Mouse (Mus musculus) kidney, embryonic 16.5 days (tissue): ENCODE data around the gene Spcs2. TPM values are rescaled to one million over a fixed set of nuclear protein-coding genes. Genes with fewer than 3 reads are reported as not detected.
A peak's percentile ranks its signal among the peaks of the same experiment; 100 is the strongest.
"Not testable (repeated sequence)": the region's sequence is repeated elsewhere in the genome, so short reads cannot be mapped to it uniquely, and the experiment has no call there.

ENCODE experiments used
- ATAC-seq: fragments of 200-750 bp; cut with Nextera tagmentation; 2 replicates; pipeline ENCODE4 v1.8.0; 2017; ENCODE audit warnings: moderate TSS enrichment; ENCODE audit not compliant: low FRiP score, low TSS enrichment
- H3K27ac ChIP-seq: fragments of 300-500 bp; sonication (generic); 2 replicates; pipeline ENCODE4 v1.5.1; 2014; ENCODE audit warnings: low read length
- H3K27me3 ChIP-seq: fragments of 300-500 bp; sonication (generic); 2 replicates; pipeline ENCODE4 v1.6.1; 2014; ENCODE audit warnings: low read length, control low read depth, mixed read lengths; ENCODE audit not compliant: insufficient read depth
- H3K36me3 ChIP-seq: fragments of 300-500 bp; sonication (generic); 2 replicates; pipeline ENCODE4 v1.6.1; 2014; ENCODE audit warnings: low read length, control low read depth, mixed read lengths; ENCODE audit not compliant: insufficient read depth
- H3K4me1 ChIP-seq: fragments of 300-500 bp; sonication (generic); 2 replicates; pipeline ENCODE4 v1.6.1; 2014; ENCODE audit warnings: low read length, control low read depth, mixed read lengths; ENCODE audit not compliant: insufficient read depth
- H3K4me2 ChIP-seq: fragments of 300-500 bp; sonication (generic); replicated peaks from 2 replicates; pipeline ENCODE4 v1.6.1; 2014; ENCODE audit warnings: low read depth, low read length
- H3K4me3 ChIP-seq: fragments of 300-500 bp; sonication (generic); 2 replicates; pipeline ENCODE4 v1.5.1; 2014; ENCODE audit warnings: mild to moderate bottlenecking, low read length
- H3K9ac ChIP-seq: fragments of 300-500 bp; sonication (generic); replicated peaks from 2 replicates; pipeline ENCODE4 v1.6.1; 2014; ENCODE audit warnings: low read length
- H3K9me3 ChIP-seq: fragments of 300-500 bp; sonication (generic); 2 replicates; pipeline ENCODE4 v1.6.1; 2016; ENCODE audit warnings: low read length, control low read depth
- WGBS: fragments of 180-500 bp; shearing (Covaris S2); extraction: QIAGEN DNeasy Blood & Tissue Kit; methylation state at CpG from one replicate; pipeline ENCODE4 v1.1.7; 2014; 5-methylcytosine and 5-hydroxymethylcytosine counted together
- polyA plus RNA-seq: library from polyadenylated mRNA; unstranded; fragments of >200 nt; fragmentation: Nextera tagmentation; extraction: Ambion mirVana; gene quantifications from 2 replicates; pipeline ENCODE4 v1.2.1, GENCODE M21; 2015

The Spcs2 gene
- polyA plus RNA-seq, 1 experiment from 2014 or later = 372 TPM

DNA sequence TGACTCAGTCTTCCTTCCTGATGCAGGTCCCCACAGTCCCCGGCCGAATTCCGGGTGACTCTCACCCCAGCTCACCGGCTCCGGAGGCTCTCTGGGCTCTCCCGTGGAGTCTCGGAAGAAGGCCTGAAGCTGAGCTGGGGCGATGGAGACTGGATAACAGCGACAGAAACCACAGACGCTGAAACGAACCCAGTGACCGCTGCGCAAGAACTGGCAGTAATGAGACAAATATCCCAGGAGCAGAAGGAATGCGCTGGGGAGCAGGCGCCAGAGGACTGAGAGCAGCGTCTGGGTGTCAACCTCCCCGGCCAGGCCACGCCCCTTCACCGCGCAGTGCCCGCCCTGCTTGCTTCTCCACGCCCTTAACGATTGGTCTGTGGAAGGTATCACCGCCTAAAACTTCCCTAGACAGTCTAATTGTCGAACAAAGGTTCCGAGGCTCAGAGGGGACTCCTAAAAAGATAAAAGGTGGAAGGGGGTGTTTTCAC lies 35.1 kb downstream of the Spcs2 start, which contains the start of gene Neu3:
Gene Neu3 (minus strand): TSS at position 335 of the 488 bp plus-strand sequence.
- H3K9me3 ChIP-seq = no peaks in the 10 kb centered on the region
- H3K27ac ChIP-seq = peak within 1 kb of the TSS; percentile 80
- ATAC-seq = peak; percentile 100
- peak within 1 kb of the TSS; percentile 55 for H3K4me2 ChIP-seq
- WGBS = under 1% methylated on average over 26 of the region's 26 CpGs
- H3K4me1 ChIP-seq = peaks cover 3% of the 10 kb centered on the region; the same call in 1 of the 2 replicates
- H3K36me3 ChIP-seq = no peaks in the 10 kb centered on the region
- no peaks in the 10 kb centered on the region for H3K27me3 ChIP-seq
- peak within 1 kb of the TSS; percentile 55 for H3K4me3 ChIP-seq
- peak within 1 kb of the TSS; percentile 69 for H3K9ac ChIP-seq

DNA sequence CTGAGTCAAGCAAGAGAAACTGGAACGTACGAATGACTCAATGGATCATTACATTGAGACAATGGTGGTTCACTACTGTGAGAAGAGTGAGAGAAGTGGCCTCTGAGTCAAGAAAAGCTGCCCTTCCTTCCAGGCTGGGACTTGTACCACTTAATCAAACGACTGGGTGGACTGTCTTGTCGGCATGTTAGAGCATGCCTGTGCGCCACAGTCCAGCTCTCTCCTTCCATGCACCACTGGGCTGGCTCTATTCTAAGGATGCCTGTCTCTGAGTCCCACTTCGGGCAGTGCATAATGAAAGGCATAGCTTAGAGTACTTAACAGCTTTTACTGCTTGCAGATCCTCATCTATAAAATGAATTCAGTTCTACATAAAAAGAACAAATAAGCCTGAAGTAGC lies 37.2 kb downstream of the Spcs2 start:
- Histone ChIP-seq H3K9ac (no peak overlapping the region), H3K9me3 (no peaks in the 10 kb centered on the region), H3K4me2 (no peak overlapping the region), H3K27me3 (no peaks in the 10 kb centered on the region), H3K4me3 (no peak overlapping the region), H3K4me1 (peaks cover 5% of the 10 kb centered on the region; the same call in 1 of the 2 replicates), H3K36me3 (no peaks in the 10 kb centered on the region), H3K27ac (no peak overlapping the region)
- 53% methylated on average over 6 of the region's 6 CpGs for WGBS
- no peak for ATAC-seq

DNA sequence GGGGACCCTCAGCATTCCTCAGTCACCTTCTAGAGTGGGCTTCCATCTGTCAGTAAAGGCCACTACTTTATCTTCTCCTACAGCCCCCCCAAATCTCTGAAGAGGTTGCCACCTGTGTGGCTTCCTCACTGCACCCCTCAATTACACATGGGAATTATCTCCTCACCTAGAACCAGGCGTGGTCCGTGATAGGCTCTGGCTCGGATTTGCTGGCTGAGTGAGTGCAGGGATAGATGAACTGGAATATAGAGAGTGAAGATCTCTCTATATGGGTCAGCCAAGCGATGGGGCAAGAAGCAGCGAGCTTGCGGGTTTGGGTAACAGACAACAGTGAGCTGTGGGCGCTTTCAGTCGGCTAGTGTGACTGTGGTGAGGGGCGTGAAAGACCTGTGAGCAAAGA lies 37.8 kb downstream of the Spcs2 start:
- Histone ChIP-seq H3K4me3 (no peak overlapping the region), H3K36me3 (no peaks in the 10 kb centered on the region), H3K27ac (no peak overlapping the region), H3K4me2 (no peak overlapping the region), H3K4me1 (peaks cover 5% of the 10 kb centered on the region; the same call in 1 of the 2 replicates), H3K9ac (no peak overlapping the region), H3K27me3 (no peaks in the 10 kb centered on the region), H3K9me3 (no peaks in the 10 kb centered on the region)
- WGBS = 88% methylated on average over 9 of the region's 9 CpGs
- no peak for ATAC-seq

DNA sequence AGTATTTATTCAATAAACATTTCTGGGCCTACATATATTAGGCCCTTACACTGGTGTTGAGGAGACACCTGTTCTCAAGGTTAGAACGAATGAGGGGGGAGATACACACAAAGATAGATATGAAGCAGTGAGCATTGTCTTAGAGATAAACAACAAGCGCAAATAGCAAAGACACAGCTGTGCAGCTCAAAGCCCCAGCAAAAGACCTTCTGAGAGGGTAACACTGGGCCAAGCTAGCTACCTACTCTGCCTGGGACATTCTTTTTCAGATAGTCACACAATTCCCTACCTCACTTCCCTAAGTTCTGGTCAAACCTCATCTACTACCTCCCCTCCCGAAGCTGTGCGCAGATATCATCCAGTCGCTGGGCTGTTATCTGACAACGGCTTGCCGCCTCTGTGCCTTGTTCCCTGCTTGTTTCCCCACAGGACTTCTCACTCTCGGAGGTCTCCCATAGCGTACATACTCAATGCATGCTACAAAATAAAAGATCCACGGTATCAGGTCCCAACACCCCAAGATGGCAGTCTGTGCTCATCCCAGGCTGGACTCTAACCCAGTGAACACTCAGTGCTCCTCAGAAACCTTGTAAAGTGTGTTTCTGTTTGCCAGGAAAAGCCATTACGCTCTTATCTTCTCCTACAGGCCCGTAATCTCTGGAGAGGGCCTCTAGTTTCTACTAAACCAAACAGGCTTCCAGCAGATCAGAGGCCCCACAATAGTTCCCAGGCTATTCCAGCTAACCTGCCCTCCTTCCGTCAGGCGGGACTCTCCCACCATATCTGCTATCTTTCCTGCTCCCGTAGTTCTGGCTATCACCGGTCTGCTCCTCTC lies 38.4 kb downstream of the Spcs2 start:
- 83% methylated on average over 16 of the region's 16 CpGs for WGBS
- ATAC-seq = no peak
- H3K27me3 ChIP-seq = no peaks in the 10 kb centered on the region

DNA sequence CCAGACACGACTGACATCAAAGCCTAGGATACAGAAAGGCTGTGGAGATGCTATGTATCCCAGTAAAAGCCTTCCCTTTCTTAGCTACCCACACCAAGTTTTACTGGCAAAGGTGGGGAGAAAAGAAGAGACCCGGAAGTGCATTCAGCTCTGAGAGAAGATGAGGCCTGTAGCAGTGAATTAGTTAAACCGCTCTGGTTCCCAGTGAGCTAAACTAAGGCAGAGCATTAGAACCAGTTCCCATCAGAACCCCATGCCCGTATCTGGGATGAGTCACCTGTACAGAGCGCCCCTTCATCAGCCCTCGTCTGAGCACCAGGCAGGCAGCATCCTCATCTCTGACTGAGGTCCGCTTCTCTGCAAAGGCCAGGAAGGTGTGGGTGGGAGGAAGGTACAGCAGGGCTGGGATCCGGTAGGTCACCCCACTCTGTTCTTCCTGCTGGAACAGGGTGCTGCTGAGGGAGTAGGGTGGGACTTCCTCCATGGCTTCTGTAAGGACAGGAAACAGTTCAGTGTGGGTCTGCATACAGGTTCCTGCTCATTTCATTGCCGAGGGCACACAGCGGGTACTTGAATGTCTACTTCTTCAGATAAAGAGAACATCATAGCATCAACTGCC lies 40.1 kb downstream of the Spcs2 start:
- ATAC-seq = no peak
- H3K4me2 ChIP-seq = no peak overlapping the region

More for the DNA sequence above, 38.4 kb downstream of the Spcs2 start:
- Histone ChIP-seq H3K36me3 (no peaks in the 10 kb centered on the region), H3K4me1 (peaks cover 5% of the 10 kb centered on the region; the same call in 1 of the 2 replicates), H3K9ac (no peak overlapping the region), H3K27ac (no peak overlapping the region), H3K4me3 (no peak overlapping the region), H3K4me2 (no peak overlapping the region), H3K9me3 (no peaks in the 10 kb centered on the region)

DNA sequence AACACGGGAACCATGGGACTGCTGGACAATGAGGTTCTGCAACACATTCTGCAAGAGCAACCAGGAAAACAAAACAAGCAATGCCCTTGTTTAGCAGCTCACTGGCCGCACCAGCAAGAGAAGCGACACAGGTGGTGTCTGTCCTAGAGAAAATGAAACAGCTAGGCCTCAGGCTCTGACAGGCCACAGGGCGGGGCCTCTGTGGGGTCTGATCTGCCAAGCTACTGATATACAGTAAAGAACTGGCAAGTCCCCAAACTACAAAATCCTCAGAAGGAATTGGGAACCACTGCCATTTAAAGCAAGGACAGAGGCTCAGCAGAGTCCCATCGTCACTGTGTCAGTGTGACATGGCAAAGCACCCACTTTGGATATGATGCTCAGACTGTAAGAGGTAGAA lies 40.8 kb downstream of the Spcs2 start:
- H3K9ac ChIP-seq = no peak overlapping the region
- H3K27ac ChIP-seq = no peak overlapping the region
- no peak for ATAC-seq
- H3K4me3 ChIP-seq = no peak overlapping the region
- no peaks in the 10 kb centered on the region for H3K36me3 ChIP-seq
- WGBS = 62% methylated on average over 5 of the region's 5 CpGs
- peaks cover 2% of the 10 kb centered on the region; the same call in 1 of the 2 replicates for H3K4me1 ChIP-seq
- no peaks in the 10 kb centered on the region for H3K27me3 ChIP-seq
- no peak overlapping the region for H3K4me2 ChIP-seq
- no peaks in the 10 kb centered on the region for H3K9me3 ChIP-seq

More for the DNA sequence above, 40.1 kb downstream of the Spcs2 start:
- Histone ChIP-seq H3K9ac (no peak overlapping the region), H3K36me3 (no peaks in the 10 kb centered on the region), H3K27ac (no peak overlapping the region), H3K27me3 (no peaks in the 10 kb centered on the region), H3K4me1 (peaks cover 2% of the 10 kb centered on the region; the same call in 1 of the 2 replicates), H3K4me3 (no peak overlapping the region), H3K9me3 (no peaks in the 10 kb centered on the region)
- WGBS = 86% methylated on average over 10 of the region's 10 CpGs

DNA sequence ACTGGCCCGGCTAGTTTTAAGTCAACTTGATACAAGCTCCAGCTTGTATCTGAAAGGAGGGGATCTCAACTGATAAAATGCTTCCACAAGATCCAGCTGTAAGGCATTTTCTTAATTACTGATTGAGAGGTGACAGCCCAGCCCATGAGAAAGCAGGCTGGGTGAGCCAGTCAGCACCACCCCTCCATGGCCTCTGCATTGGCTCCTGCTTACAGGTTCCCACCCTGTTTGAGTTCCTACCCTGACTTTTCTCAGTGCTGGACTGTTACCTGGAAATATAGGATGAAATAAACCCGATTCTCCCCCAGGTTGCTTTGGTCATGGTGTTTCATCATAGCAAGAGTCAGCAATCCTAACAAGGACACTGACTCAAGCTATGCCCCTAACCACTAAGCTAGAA lies 41.3 kb downstream of the Spcs2 start:
- Histone ChIP-seq H3K36me3 (no peaks in the 10 kb centered on the region), H3K9ac (no peak overlapping the region), H3K4me1 (peaks cover 2% of the 10 kb centered on the region; the same call in 1 of the 2 replicates), H3K4me2 (no peak overlapping the region), H3K9me3 (no peaks in the 10 kb centered on the region), H3K27ac (no peak overlapping the region), H3K4me3 (no peak overlapping the region), H3K27me3 (no peaks in the 10 kb centered on the region)
- no peak for ATAC-seq
- WGBS = 83% methylated on average over 2 of the region's 2 CpGs

DNA sequence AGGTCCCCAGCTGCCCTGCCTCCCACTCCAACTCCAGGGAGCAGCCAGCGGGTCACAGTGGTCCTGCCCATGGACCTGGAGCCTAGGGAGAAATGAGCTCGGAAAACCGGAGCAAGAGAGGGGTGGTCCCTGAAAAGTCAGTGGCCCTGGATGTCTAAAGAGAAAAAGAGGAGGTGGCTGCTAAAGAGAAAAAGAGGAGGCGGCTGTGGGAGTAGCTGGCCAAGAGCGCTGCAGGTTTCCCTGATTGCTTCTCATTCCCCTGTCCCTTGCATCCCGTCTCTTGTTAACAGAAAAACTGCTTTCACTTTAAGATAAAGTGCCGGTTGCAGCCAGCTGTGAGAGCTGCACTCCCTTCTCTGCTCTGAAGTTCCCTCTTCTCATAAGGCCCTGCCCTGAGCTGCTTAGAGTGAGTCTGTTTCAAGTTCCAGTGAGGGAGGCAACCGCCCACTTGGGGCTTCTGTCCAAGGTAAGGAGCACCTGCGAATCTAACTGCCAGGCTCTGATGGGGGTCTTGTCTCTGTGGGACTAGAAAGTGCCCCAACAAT lies 45.0 kb downstream of the Spcs2 start:
- Histone ChIP-seq H3K27ac (0 out of 2 replicates have a peak overlapping the region, but pooled peaks have one; percentile 50), H3K4me2 (peak overlapping the region; percentile 33; the same call in 1 of the 2 replicates)
- not testable (repeated sequence) for H3K9me3 ChIP-seq, H3K27me3 ChIP-seq, H3K4me1 ChIP-seq, H3K9ac ChIP-seq, H3K36me3 ChIP-seq, ATAC-seq, H3K4me3 ChIP-seq
- WGBS = 12% methylated on average over 9 of the region's 9 CpGs

- H3K9ac ChIP-seq = no peak overlapping the region
- no peaks in the 10 kb centered on the region for H3K27me3 ChIP-seq
- H3K4me3 ChIP-seq = no peak overlapping the region
- H3K9me3 ChIP-seq = no peaks in the 10 kb centered on the region
- no peak overlapping the region for H3K4me2 ChIP-seq
- H3K4me1 ChIP-seq = no peaks in the 10 kb centered on the region
- H3K36me3 ChIP-seq = no peaks in the 10 kb centered on the region
- WGBS = 95% methylated on average over 11 of the region's 11 CpGs
- ATAC-seq = no peak
- no peak overlapping the region for H3K27ac ChIP-seq
These were observed 49.9 kb downstream of the Spcs2 start for GRCm38 (mm10) chr7:99813394-99813793.
